Mouse (Mus musculus) hindbrain, embryonic 10.5 days (tissue): ENCODE data around the gene Agrn. TPM values are rescaled to one million over a fixed set of nuclear protein-coding genes. Genes with fewer than 3 reads are reported as not detected.

Source experiments
- DNase-seq: peaks from one replicate; pipeline ENCODE4 v3.0.0-alpha.2; 2017; ENCODE audit warnings: low spot score
- H3K27ac ChIP-seq: fragments of 300-500 bp; sonication (generic); 2 replicates; pipeline ENCODE4 v1.5.1; 2016; ENCODE audit warnings: mild to moderate bottlenecking, moderate library complexity
- H3K27me3 ChIP-seq: fragments of 300-500 bp; sonication (generic); 2 replicates; pipeline ENCODE4 v1.6.1; 2016; ENCODE audit warnings: mild to moderate bottlenecking; ENCODE audit not compliant: poor library complexity, insufficient read depth, severe bottlenecking
- H3K36me3 ChIP-seq: fragments of 300-500 bp; sonication (generic); 2 replicates; pipeline ENCODE4 v1.6.1; 2016; ENCODE audit warnings: mild to moderate bottlenecking, moderate library complexity
- H3K4me1 ChIP-seq: fragments of 300-500 bp; sonication (generic); replicated peaks from 2 replicates; pipeline ENCODE4 v1.6.1; 2016; ENCODE audit warnings: mild to moderate bottlenecking
- H3K4me3 ChIP-seq: fragments of 300-500 bp; sonication (generic); 2 replicates; pipeline ENCODE4 v1.5.1; 2016; ENCODE audit warnings: mild to moderate bottlenecking, moderate library complexity
- H3K9me3 ChIP-seq: fragments of 300-500 bp; sonication (generic); 2 replicates; pipeline ENCODE4 v1.6.1; 2016; ENCODE audit warnings: mild to moderate bottlenecking, moderate library complexity
- WGBS: fragments of 180-500 bp; shearing (Covaris S2); methylation state at CpG from one replicate; pipeline ENCODE4 v1.1.7; 2016; 5-methylcytosine and 5-hydroxymethylcytosine counted together
- polyA plus RNA-seq: library from polyadenylated mRNA; unstranded; fragments of >200 nt; fragmentation: Nextera tagmentation; extraction: Ambion mirVana; gene quantifications from 2 replicates; pipeline ENCODE4 v1.2.1, GENCODE M21; 2016

Agrn gene
- 72.6 and 85.8 TPM in 2 replicates for polyA plus RNA-seq

DNA sequence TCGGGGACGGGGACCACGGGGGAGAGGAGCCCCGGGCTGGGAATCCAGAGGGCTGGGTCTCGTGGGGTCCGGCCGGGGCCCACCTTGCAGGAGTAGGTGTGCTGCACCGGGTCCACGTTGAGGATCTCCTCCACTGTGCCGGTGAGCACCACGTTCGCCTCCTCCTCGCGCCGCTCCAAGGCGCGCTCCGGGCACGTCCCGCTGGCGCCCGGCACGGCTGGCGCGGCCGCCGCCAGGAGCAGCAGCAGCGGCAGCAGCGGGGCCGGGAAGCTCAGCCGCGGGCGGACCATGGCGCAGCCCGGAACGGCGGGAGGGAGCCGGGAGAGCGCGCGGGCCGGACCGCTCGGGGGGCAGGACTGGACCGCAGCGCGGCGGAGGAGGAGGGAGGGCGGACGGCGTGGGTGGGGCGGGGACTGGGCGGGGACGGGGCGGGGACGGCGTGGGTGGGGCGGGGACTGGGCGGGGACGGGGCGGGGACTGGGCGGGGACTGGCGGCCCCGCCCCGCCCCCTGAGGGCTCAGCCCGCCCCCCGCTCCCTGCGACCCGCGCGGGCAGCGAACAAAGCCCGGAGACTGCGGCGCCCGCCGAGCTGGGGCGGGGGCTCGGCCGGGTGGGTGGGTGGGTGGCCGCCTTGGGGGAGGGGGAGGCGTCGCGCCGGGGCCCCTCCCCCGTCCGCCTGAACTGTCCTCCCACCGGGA, at the start of gene Agrn:
Gene Agrn, minus strand, starts transcription at position 358 of the 698 bp plus-strand sequence.
- Histone ChIP-seq H3K27me3 (no peaks in the 10 kb centered on the region; the same call in 1 of the 2 replicates), H3K4me1 (peaks cover 63% of the 10 kb centered on the region), H3K36me3 (peaks cover 31% of the 10 kb centered on the region), H3K4me3 (peak within 1 kb of the TSS; percentile 95), H3K9me3 (no peaks in the 10 kb centered on the region), H3K27ac (peak within 1 kb of the TSS; percentile 95)
- WGBS = under 1% methylated on average over 70 of the region's 88 CpGs
- no peak for DNase-seq

DNA sequence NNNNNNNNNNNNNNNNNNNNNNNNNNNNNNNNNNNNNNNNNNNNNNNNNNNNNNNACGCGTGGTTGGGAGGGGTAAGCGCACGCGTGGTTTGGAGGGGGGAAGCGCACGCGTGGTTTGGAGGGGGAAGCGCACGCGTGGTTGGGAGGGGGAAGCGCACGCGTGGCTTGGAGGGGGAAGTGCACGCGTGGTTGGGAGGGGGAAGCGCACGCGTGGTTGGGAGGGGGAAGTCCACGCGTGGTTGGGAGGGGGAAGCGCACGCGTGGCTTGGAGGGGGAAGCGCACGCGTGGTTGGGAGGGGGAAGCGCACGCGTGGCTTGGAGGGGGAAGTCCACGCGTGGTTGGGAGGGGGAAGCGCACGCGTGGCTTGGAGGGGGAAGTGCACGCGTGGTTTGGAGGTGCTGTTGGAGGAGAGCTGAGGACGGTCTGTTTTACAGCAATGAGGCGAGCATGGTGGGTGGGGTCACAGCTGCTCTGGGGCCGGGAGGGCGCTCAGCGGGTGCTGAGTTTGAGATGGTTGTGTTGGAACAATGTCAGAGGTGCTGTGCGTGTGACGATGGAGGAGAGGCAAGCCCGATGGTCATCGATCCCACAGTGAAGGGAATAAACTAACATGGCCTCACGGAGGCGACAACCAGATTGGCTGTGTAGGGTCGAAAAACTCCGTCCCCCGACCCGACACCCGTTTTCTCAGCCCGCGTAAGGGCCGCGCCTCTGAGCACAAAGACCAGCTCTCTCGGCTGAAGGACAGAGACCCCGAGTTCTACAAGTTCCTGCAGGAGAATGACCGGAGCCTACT, 39.6 kb upstream of the Agrn start:
- no peaks in the 10 kb centered on the region for H3K9me3 ChIP-seq
- peak overlapping the region; percentile 94 for H3K4me3 ChIP-seq
- no peaks in the 10 kb centered on the region for H3K27me3 ChIP-seq
- WGBS = 22% methylated on average over 58 of the region's 60 CpGs
- H3K4me1 ChIP-seq = peaks cover 30% of the 10 kb centered on the region
- peaks cover 65% of the 10 kb centered on the region for H3K36me3 ChIP-seq
- peak overlapping the region; percentile 93 for H3K27ac ChIP-seq
- peak; percentile 37 for DNase-seq

DNA sequence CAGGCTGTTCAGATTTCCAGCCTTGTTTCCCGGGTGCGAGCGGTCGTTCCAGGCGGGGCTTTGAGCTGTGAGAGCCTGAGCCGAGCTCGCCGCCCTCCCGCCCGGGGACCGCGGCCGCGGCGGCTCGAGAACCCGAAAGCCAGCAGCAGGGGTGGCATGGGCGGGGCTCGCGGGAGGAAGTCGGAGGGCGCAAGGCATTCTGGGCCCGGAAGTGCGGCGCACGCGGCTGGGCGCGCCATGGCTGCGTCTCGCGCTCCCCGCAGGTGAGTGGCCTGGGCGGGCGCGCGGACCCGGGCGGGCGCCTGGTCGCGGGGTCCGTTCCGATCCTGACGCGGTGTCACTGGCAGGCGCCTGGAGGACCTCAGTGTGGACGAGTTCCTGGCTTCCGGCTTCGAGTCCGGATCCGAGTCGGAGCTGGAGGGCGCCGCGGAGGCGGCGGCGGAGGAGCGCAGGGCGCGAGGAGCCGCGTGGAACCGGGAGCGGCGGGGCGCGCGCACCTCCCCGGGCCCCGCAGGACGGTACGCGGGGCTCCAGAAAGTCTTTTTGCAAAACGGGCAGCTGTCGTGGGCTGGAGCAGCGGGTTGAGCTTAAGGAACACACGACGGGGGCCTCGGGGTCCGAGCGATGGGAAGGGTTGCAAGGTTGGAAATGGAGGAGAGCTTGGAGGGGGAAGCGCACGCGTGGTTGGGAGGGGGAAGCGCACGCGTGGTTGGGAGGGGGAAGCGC, 38.7 kb upstream of the Agrn start, which contains the start of gene Noc2l:
Gene Noc2l, plus strand, starts transcription at position 203 of the 726 bp plus-strand sequence.
- Histone ChIP-seq H3K27ac (peak within 1 kb of the TSS; percentile 93), H3K36me3 (peaks cover 65% of the 10 kb centered on the region), H3K9me3 (no peaks in the 10 kb centered on the region), H3K4me1 (peaks cover 30% of the 10 kb centered on the region), H3K27me3 (no peaks in the 10 kb centered on the region), H3K4me3 (peak within 1 kb of the TSS; percentile 94)
- peak; percentile 94 for DNase-seq
- WGBS = under 1% methylated on average over 90 of the region's 90 CpGs

GRCm38 (mm10) chr4:156235360-156235770, 38.1 kb upstream of the Agrn start:
- Histone ChIP-seq H3K27me3 (no peaks in the 10 kb centered on the region), H3K4me3 (peak overlapping the region; percentile 94), H3K4me1 (peaks cover 30% of the 10 kb centered on the region), H3K27ac (peak overlapping the region; percentile 93), H3K9me3 (no peaks in the 10 kb centered on the region), H3K36me3 (peaks cover 65% of the 10 kb centered on the region)
- DNase-seq = no peak
- under 1% methylated on average over 15 of the region's 15 CpGs for WGBS

DNA sequence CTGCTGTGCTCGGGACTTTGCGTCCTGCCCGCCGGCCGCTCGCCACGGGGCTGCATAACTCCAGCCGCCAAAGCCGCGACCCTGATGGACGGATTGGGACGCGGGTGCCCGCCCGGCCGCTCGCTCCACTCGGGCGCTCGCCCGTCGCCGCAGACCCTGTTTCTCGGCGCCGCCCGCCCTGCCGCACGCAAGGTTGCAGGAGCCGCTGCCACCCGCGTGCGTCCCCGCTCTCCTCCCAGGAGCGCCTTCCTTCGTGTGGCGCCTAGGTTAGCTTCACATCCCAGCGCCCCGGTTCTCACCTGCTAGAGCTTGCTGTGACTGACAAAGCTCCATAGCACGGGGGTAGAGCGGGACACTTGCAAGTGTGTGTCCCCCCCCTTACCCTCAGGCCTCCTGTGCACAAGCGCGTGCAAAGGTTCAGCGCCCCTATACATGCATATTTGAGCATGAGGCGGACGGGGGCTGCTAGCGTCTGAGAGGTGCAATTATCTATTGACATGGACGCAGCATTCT, 37.5 kb upstream of the Agrn start, which contains the start of gene Plekhn1:
Gene Plekhn1, minus strand, starts transcription at position 157 of the 513 bp plus-strand sequence.
- no peaks in the 10 kb centered on the region for H3K27me3 ChIP-seq
- no peaks in the 10 kb centered on the region for H3K9me3 ChIP-seq
- under 1% methylated on average over 47 of the region's 48 CpGs for WGBS
- H3K4me1 ChIP-seq = peaks cover 30% of the 10 kb centered on the region
- DNase-seq = peak; percentile 84
- peak within 1 kb of the TSS; percentile 94 for H3K4me3 ChIP-seq
- peaks cover 65% of the 10 kb centered on the region for H3K36me3 ChIP-seq
- peak within 1 kb of the TSS; percentile 93 for H3K27ac ChIP-seq

- no peaks in the 10 kb centered on the region for H3K9me3 ChIP-seq
- H3K4me1 ChIP-seq = peaks cover 30% of the 10 kb centered on the region
- peaks cover 65% of the 10 kb centered on the region for H3K36me3 ChIP-seq
- DNase-seq = peak; percentile 66
- H3K27ac ChIP-seq = peak overlapping the region; percentile 93
- WGBS = 3% methylated on average over 17 of the region's 17 CpGs
- peak overlapping the region; percentile 78 for H3K4me3 ChIP-seq
- no peaks in the 10 kb centered on the region for H3K27me3 ChIP-seq
Measured at GRCm38 (mm10) chr4:156234021-156234501, 36.8 kb upstream of the Agrn start.

DNA sequence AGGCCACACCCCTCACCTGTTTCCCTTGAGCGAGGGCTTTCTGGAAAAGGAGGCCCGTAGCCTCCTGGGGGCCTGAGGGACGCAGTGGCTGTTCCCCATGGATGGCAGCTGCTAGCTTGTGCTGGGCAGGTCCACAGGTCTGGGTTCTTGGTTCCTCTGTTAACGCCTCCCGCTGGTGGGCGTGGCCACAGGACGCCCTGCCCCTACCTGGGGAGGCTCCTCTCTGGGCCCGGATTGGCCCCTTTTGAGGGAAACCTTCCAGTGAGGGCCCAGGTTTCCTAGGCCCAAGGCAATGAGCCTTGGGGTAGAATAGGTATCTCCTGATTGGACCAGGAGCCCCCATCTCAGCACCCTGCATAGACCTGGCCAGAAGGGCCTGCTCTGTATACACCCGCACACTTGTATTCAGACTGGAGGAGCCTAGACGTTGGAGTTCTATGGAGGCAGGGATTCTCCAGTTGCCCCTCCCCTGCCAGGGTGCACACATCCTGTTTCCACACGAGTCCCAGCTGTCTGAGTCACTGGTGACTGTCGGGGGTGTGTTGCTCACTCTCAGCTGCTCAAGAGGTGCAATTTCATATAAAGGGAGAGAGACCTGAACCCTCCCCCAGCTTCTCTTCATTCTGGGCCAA, 31.2 kb upstream of the Agrn start:
- Histone ChIP-seq H3K4me1 (peaks cover 22% of the 10 kb centered on the region), H3K36me3 (peaks cover 57% of the 10 kb centered on the region), H3K9me3 (no peaks in the 10 kb centered on the region), H3K4me3 (peak overlapping the region; percentile 27; the same call in 1 of the 2 replicates), H3K27ac (peak overlapping the region; percentile 13; the same call in 1 of the 2 replicates), H3K27me3 (0 out of 2 replicates have a peak, but pooled peaks cover 3% of the 10 kb centered on the region)
- WGBS = 21% methylated on average over 12 of the region's 12 CpGs
- DNase-seq = no peak

- Histone ChIP-seq H3K27ac (peak overlapping the region; percentile 13; the same call in 1 of the 2 replicates), H3K27me3 (0 out of 2 replicates have a peak, but pooled peaks cover 3% of the 10 kb centered on the region), H3K9me3 (no peaks in the 10 kb centered on the region), H3K4me1 (peaks cover 16% of the 10 kb centered on the region), H3K36me3 (peaks cover 51% of the 10 kb centered on the region), H3K4me3 (peak overlapping the region; percentile 27; the same call in 1 of the 2 replicates)
- DNase-seq = no peak
- WGBS = 32% methylated on average over 18 of the region's 18 CpGs
Measured at GRCm38 (mm10) chr4:156227752-156228392, 30.6 kb upstream of the Agrn start.

- peaks cover 32% of the 10 kb centered on the region for H3K36me3 ChIP-seq
- 0 out of 2 replicates have a peak, but pooled peaks cover 3% of the 10 kb centered on the region for H3K27me3 ChIP-seq
- WGBS = 83% methylated on average over 2 of the region's 2 CpGs
- DNase-seq = no peak
- no peaks in the 10 kb centered on the region for H3K9me3 ChIP-seq
- no peak overlapping the region for H3K4me3 ChIP-seq
- no peak overlapping the region for H3K27ac ChIP-seq
- peaks cover 16% of the 10 kb centered on the region for H3K4me1 ChIP-seq
Measured at GRCm38 (mm10) chr4:156224276-156224675, 27.0 kb upstream of the Agrn start.

- no peaks in the 10 kb centered on the region for H3K9me3 ChIP-seq
- 92% methylated on average over 11 of the region's 11 CpGs for WGBS
- no peak overlapping the region for H3K27ac ChIP-seq
- peaks cover 18% of the 10 kb centered on the region; the same call in 1 of the 2 replicates for H3K36me3 ChIP-seq
- H3K4me1 ChIP-seq = 0 out of 2 replicates have a peak, but pooled peaks cover 5% of the 10 kb centered on the region
- H3K4me3 ChIP-seq = no peak overlapping the region
- no peaks in the 10 kb centered on the region for H3K27me3 ChIP-seq
- DNase-seq = no peak
Measured at GRCm38 (mm10) chr4:156219936-156220335, 22.6 kb upstream of the Agrn start.

GRCm38 (mm10) chr4:156217838-156218237, 20.6 kb upstream of the Agrn start:
- H3K27ac ChIP-seq = no peak overlapping the region
- 0 out of 2 replicates have a peak, but pooled peaks cover 5% of the 10 kb centered on the region for H3K4me1 ChIP-seq
- no peaks in the 10 kb centered on the region for H3K9me3 ChIP-seq
- H3K36me3 ChIP-seq = peaks cover 20% of the 10 kb centered on the region; the same call in 1 of the 2 replicates
- no peak overlapping the region for H3K4me3 ChIP-seq
- DNase-seq = no peak
- H3K27me3 ChIP-seq = no peaks in the 10 kb centered on the region
- 86% methylated on average over 16 of the region's 16 CpGs for WGBS
